Mouse (Mus musculus): ENCODE measurements around the gene Ptpn5. TPM values are rescaled to one million over a fixed set of nuclear protein-coding genes. Genes with fewer than 3 reads are reported as not detected.

The Ptpn5 gene
- total RNA-seq, 2 experiments from 2014 or later: not detected

DNA sequence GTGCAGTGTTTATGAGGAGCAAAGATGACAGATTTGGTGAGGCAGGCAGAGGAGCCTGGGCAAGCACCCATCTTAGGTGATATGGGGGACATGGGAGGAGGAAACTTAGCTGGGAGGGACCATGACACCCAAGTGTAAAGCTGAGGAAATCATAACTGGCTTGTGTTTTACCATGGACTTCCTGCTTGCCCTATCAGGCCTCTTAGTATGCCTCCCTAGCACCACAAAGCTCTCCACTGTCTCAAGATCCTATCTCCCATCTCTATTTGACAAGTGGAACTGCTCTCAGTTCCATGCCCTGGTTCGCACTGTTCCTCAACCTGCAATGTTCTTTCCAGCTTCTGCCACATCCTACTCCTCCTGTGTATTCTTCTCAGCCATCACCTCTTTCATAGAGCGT lies 18.0 kb downstream of the Ptpn5 start:
- DNase-seq: no peak
- intact Hi-C loops (cut with DNase I; ENCODE audit: low total_unique reads): no loop called here

DNA sequence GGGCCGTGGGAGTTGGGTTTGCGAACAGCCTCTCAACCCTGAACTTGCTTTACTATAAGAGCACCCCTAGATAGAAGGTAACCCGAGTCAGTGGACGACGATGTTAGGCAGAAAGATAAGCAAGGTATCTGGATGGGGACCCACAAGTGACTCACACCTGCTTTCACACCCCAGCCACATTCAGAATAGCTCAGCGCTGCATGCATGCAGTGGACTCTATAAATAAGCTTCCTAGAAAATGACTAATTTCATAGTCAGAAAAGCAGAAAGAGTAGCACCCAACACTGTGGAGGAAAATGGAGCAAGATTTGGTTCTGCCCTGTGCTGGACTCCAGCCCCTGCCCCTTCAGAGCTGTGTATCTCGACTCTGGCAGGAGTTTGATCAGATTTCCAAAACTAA lies 20.1 kb downstream of the Ptpn5 start:
- DNase-seq: no peak
- intact Hi-C loops (cut with DNase I; ENCODE audit: low total_unique reads): no loop called here

DNA sequence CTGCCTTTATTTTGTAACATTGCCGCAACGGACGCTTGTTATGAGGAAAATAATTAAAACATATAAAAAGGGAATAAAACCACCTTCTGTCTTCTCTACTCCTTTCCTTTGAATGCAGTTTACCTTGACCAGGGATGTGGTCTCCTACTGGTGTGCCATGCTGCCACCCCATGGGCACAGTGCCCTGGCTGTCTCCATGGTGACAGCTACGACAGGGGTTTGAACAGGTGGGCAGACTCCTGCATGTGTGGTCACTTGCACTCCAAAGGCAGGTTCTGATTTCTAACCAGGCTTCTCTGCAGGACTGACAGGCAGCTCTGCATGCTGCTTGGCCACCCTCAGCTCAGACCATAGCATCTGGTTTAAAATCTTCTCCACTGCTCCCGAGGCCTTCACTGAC lies 21.4 kb downstream of the Ptpn5 start:
- no peak for DNase-seq
- intact Hi-C loops (cut with DNase I; ENCODE audit: low total_unique reads): no loop called here

DNA sequence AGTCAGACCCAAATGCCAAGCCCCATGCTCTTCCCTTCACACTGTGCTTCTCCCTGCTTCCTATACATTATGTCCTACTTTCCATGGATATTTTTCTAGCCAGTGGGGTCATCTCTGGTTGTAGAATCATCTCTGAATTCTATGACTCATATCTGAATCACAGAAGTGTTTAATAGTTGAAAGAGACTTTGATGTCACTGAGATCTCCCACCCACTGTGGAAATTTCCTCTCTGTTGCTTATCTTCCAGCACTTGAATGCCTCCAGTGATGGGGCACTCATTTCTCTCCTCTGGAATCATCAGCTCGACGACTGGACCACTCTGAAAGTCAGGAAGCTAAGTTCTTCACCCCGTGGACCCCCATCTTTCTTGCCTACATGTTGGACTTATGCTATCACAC lies 22.4 kb downstream of the Ptpn5 start:
- intact Hi-C loops (cut with DNase I; ENCODE audit: low total_unique reads): no loop called here
- DNase-seq: no peak

DNA sequence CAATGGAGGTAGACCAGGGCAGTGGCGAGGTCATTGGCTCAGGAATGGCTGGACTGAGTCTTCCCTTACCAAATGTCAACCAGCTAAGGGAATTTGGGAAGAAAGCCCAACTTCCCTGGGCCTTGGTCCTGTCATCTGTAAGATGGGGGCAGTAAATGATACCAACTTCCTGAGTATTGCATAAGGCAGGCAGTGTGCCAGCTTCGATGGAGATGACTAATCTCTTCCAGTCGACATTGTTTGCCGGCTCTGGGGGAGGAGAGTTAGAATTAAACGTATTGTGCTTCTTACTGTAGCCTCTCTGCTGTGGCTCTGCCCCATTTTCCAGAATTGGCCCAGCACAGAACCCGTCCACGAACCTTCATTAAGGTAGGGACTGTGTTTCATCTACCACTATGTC lies 23.0 kb downstream of the Ptpn5 start:
- DNase-seq: no peak
- intact Hi-C loops (cut with DNase I; ENCODE audit: low total_unique reads): no loop called here

DNA sequence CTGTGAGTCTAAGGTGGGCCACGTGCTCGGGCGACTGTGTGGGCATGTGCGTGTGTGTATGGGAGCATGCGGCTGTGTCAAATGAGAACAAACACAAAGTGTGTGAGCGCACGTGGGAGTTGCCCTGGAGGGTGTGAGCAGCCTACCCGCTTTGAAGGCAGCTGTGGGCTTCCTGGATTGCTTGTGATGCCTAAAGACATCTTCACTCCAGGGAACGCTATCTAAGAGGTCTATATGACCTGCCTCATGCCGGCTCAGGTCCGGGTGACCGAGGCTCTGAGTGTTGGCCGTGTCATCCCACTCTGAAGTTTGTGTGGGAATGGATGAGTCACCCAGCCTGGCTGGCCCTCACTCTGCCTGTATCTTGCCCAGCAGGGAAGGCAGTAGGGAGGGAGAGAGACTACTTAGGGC lies 24.7 kb downstream of the Ptpn5 start:
- intact Hi-C loops (cut with DNase I; ENCODE audit: low total_unique reads): no loop called here
- no peak for DNase-seq

DNA sequence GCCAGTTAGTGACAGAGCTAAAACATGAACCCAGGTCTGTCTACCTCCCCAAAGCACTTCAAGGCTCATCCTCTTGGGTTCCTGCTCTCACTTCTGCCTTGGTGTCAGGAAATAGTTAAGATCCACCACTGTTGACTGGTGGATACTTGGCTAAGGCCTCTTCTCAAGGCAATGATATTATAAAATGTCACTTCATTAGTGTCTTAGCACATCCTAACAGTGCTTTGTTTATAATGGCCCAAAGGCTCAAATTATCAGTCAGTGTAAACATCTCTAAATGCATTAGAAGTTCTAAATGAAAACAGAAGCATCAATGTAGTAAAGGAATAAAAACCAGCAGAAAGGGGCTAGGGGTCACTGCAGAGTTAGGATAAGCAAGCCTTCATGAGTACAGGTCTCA lies 26.5 kb downstream of the Ptpn5 start:
- no peak for DNase-seq
- intact Hi-C loops (cut with DNase I; ENCODE audit: low total_unique reads): no loop called here

DNA sequence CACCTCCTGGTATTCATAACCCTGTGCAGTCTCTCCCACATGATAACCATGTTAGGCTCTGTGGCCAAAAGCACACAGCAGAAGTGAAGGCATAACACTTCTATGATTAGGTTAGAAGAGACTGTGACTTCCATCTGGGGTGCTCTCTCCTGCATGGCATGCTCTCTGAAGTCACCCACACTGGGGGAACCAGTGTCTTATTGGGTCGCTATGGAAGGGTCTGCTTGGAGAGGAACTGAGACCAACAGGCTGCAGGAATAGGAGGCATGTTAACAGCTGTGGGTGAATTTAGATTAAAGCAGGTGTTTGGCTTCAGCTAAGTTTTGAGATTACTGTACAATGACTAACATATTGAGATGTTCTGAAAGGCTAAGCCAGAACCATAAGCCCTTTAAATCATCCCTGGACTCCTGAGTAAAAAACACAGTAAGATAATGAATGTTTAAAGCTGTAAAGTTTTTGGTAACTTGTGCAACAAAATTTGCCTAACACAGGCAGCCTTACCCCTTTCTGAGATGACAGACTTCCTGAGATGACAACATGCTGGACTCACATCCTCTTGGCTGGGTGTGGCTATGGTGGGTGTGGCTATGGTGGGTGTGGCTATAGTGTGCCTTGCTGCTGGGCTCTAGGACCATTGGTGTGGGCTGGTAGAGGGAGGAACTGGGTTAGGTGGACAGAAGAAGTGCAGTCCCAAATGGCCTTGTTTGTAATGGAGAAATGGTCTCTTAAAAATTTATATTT lies 29.6 kb downstream of the Ptpn5 start:
- intact Hi-C loops (cut with DNase I; ENCODE audit: low total_unique reads): no loop called here
- no peak for DNase-seq

DNA sequence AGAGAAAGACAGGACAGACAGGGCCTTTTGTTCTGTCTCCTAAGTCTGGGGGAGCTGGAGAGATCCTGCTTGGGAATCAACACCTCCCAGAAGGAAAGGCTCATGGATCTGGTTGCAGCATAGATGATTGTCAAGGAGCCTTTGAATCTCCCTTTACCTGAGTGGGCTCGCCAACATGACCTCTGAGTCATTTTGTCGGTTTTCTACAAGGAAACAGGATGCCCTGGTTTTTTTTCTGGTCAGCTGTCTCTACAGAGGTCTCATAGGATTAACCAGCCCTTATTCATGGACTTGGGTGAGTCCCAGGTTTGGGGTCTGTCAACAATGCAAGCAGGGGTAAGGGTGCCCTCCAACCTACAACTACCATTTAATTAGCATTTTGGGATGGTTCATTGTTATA lies 30.5 kb downstream of the Ptpn5 start:
- intact Hi-C loops (cut with DNase I; ENCODE audit: low total_unique reads): no loop called here
- no peak for DNase-seq

DNA sequence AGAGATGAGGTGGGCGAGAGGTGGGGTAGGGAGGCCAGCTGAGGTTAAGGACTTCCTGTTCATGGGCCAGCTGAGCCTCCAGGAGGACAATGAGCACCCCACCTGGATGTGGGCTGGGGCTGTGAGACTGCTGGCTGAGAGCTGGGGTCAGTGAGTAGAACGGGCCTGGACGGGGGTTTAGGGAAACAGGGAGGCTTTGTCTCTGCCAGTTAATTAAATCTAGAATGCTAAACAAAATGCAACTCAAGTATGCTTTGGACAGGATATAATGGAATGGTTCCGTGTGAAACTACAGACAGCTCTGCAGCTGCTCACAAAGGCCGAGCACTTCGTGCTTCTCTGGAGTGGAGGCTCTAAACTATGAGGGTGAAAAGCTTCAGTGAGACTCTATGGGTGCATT lies 32.9 kb downstream of the Ptpn5 start:
- intact Hi-C loops (cut with DNase I; ENCODE audit: low total_unique reads): no loop called here
- no peak for DNase-seq

DNA sequence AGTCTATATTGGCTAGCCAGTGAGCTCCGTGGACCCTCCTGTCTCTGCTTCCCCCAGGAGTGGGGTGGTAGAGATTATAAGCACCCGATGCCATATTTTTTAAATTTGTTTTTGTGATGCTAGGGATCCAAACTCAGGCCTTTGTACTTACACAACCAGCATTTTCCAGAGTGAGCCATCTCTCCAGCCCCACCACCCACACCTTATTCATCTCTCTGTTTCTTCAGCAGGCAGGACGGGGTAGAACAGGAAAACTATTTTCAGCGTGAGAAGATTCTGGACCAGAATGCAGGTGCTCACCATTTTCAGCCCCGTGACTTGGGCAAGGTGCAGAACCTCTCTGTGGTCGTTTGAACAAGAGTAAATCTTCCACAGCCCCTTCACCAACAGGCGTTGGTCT lies 34.2 kb downstream of the Ptpn5 start:
- DNase-seq: no peak
- intact Hi-C loops (cut with DNase I; ENCODE audit: low total_unique reads): loop anchor here (10.0 kb wide), 1 partner anchor 45 kb away; no protein-coding TSS in a partner anchor

DNA sequence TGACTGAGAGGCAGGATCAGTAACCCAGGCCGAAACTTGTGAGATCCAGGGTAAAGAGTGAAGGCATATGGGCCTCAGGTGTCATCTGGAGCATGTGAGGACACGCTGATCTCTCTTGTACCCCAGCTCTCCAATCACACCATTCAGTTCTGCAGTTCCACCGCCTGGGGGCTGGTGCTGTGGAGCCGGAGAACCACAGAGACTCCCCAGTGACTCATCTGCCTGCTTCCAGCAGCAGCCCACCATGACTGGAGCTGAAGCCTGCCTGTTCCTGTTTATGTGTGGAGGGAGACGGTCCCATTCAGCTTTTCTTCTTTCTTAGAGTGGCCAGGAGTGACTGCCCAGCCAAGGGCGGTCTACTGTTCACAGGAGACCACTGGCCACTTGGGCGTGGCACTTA lies 35.4 kb downstream of the Ptpn5 start:
- intact Hi-C loops (cut with DNase I; ENCODE audit: low total_unique reads): loop anchor here (10.0 kb wide), 1 partner anchor 47 kb away; no protein-coding TSS in a partner anchor
- no peak for DNase-seq

DNA sequence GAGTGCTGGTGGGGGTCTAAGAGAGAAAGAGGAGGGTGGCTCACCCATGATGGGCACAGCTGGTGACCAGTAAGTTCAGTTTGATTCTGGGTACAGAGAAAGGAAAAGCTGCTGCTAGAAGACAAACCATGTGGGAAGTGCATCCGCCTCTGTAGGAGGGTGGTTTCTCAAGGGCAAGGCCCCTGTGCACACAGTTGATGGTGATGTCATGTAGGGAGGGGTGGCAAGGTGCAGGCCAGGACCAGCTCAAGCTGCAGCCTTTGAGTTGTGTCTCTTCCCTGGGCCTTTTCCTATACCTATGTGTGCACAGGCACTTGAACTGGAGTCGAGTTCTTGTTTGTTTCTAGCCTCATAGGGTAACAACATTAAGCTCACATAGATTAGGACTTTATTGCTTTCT lies 38.5 kb downstream of the Ptpn5 start:
- intact Hi-C loops (cut with DNase I; ENCODE audit: low total_unique reads): loop anchor here (10.0 kb wide), 1 partner anchor 50 kb away; no protein-coding TSS in a partner anchor
- no peak for DNase-seq

DNA sequence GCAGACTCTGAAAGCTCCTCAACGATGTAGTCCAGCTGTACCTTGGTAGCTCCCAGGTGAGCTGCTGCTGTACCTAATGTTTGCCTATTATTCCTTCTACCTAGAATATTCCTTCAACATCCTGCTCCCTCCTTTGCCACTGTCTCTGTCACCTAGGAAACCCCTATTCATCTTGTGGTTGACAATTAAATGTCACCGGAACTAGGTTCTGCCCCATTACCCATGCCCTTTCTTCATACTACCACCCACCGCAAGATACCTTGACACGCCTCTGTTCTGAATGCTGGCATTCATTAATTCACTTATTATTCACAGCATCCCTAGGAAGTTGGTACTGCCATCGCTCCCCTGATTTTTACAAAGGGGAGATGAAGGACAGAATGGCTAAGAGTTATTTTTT lies 39.5 kb downstream of the Ptpn5 start:
- intact Hi-C loops (cut with DNase I; ENCODE audit: low total_unique reads): loop anchor here (10.0 kb wide), 1 partner anchor 51 kb away; no protein-coding TSS in a partner anchor
- no peak for DNase-seq

DNA sequence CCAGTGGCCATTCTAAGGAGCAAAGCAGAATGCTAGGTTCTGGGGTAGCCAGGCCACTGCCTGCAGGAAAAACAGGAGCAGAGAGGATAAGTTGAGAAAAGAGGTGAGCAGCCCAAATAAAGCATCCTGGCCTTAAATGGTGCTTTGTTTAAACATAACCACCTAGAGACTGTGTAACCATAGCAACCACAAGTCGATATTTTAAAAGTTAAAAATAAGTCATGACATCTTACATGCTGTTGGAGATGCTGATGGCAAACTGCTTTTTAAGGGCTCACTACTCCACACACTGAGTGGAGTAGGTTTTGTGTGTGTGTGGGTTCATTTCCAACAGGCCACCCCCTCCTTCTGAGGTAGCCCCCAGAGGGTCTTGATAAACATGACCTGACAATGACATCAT lies 48.4 kb downstream of the Ptpn5 start:
- intact Hi-C loops (cut with DNase I; ENCODE audit: low total_unique reads): no loop called here
- no peak for DNase-seq

DNA sequence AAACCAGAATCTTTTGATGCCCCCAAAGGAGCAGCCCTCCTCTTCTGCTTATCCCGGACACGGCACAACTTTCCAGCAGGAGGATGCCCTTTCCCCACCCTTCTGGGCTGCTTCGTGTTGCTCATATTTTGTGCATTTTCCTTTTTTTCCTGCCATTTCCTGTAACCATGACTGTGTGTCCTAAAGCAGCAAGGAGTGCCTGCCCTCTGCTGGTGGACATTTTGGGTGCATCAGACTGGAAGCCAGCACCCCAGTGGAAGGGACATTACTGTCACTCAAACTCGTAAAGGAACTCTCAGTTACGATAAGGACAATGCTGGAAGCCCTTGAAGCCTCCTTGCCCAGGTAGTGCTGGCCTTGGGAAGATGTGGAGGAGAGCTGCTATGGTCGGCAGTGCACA lies 52.2 kb downstream of the Ptpn5 start:
- peak; percentile 69 for DNase-seq
- intact Hi-C loops (cut with DNase I; ENCODE audit: low total_unique reads): no loop called here

DNA sequence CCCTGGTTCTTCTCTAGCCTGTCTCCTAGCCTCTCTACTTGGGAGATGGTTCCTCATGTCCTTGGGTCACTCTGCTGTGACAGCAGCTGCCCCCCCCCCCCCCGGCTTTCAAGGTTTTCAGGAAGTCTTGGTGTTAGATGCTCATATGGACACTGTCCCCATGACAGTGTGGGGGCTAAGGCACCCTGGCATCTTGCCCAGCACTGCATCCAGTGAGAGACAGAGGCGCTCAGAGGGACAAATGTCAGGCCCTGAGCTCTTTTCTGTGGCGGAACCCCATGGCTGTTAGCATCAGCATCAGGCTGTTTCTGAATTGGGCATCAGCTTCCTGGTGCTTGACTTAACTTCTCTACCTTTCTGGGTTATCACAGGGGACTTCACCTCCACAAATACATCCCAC lies 52.6 kb downstream of the Ptpn5 start:
- no peak for DNase-seq
- intact Hi-C loops (cut with DNase I; ENCODE audit: low total_unique reads): no loop called here

DNA sequence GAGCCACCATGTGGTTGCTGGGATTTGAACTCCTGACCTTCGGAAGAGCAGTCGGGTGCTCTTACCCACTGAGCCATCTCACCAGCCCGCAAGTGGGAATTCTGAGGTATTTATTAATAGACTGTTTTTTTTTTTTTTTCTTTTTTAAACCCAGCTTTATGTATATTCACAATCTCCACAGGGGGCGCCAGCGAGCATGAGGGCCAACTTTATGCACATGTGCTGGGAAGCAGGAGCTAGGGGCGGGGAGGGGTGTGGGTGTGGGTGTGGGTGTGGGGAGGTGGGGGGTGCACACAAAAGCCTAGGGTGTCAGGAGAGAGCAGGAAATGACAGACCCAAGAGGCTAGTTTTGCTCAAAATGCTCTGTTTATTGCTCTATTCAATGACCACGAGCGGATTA lies 56.0 kb downstream of the Ptpn5 start:
- intact Hi-C loops (cut with DNase I; ENCODE audit: low total_unique reads): no loop called here
- peak; percentile 48 for DNase-seq

DNA sequence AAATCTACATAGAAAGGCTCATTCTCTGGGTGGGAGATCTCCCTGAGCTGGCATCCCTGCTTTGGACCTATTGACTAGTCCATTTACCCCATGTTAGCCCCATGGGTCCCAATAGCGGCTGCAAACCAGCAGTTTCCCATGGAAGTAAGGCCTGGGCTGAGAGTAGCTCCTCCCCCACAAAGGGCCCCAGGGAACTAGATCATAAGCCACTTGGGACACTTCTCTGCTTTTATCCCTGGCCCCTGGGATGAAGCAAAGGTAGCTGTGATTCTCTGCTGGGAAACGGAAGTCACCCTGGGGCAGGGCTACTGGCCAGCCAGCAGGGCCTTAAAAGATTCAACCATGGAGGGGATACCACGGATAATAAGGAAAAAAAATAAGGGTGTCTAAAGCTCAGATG lies 56.8 kb downstream of the Ptpn5 start:
- no peak for DNase-seq
- intact Hi-C loops (cut with DNase I; ENCODE audit: low total_unique reads): no loop called here

DNA sequence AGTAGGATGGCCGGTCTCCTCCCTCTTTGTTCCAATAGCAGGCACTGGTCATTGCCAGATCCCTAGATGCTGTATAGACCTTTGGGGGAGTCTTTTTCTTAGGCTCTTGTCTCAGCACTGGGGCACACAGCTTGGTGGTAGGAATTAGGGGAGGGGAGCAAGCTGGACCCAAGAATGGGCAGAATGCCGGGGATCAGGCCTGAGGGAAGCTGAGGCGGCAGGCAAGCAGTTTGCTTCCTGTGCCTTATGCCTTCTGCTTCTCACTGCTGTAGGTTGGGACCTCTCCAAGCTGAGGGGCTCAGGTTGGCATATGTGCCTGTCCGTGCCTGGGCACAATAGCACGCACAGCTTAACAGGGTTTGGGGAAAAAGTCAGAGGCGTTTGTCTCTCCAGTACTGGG lies 57.3 kb downstream of the Ptpn5 start:
- intact Hi-C loops (cut with DNase I; ENCODE audit: low total_unique reads): no loop called here
- no peak for DNase-seq

DNA sequence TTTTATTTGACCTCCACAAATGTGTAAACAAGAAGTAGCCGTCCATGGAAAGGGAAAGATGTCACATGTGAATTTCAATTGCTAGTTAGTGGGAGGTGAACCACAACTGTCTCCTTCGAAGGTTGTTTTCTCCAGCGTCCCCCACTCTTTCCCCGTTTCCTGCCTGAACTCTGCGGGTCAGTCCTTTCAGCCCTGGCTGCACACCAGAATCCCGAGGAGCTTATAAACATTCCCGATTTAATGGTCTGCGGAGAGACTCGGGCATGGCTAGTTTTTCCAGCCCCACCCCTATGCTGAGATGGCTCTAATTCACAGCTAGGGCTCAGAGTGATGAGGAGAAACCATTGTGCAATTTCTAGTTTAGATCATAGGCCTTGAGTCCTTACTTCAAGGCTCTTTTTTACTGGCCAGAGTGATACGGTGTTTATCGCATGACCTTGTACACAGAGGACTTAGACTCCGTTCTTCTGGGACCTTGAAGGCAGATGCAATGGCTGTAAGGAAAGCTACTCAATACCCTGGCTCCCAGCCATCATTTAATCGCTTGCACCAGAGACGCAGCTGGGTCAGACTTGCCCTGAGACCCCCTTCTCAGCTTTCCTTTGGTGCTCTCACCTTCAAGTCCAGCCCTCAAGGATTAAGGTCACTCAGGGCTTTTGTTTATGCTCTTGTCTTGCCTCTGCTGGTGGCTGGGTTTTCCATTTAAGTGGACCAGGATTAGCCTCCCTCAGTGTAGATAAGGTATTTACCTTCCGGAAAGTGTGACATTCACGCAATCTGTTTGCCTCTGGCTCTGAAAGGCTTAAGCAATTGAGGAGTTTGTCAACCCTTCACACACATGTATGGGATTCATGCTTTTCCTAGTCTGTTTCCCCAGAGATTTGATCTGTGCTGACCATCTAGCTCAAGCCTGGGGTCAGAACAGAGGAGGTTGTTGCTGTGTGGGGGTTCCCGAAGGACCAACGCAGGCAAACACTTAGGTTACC lies 59.7 kb downstream of the Ptpn5 start:
- intact Hi-C loops (cut with DNase I; ENCODE audit: low total_unique reads): no loop called here

More for the DNA sequence above, 59.7 kb downstream of the Ptpn5 start:
- DNase-seq: no peak
